Mouse (Mus musculus) adrenal gland, postnatal 14 days (tissue): ENCODE measurements around the gene Cox16. TPM values are rescaled to one million over a fixed set of nuclear protein-coding genes. Genes with fewer than 3 reads are reported as not detected.
"Not testable (repeated sequence)": the region's sequence is repeated elsewhere in the genome, so short reads cannot be mapped to it uniquely, and the experiment has no call there.

Experiments used
- DNase-seq: peaks from one replicate; pipeline ENCODE4 v3.0.0; 2021; ENCODE audit warnings: mixed read lengths
- long read RNA-seq, 2 experiments: library from polyadenylated mRNA; stranded (forward); transcript quantifications; one replicate each; pipeline ENCODE4 v2.0.0; 2021
- total RNA-seq: library from RNA; stranded (reverse); gene quantifications from 2 replicates; pipeline ENCODE4 v1.2.3, GENCODE M21; 2021

Cox16 gene
- total RNA-seq, result 103 and 112 TPM in 2 replicates
- long read RNA-seq, experiment 1, transcript Cox16-202 (4 exons, 668 nt), result minor isoform, 17 of 74 reads
- long read RNA-seq, experiment 1, transcript Cox16-206 (4 exons, 431 nt), result minor isoform, 11 of 74 reads
- long read RNA-seq, experiment 1, transcript Cox16-201 (4 exons, 2,007 nt), result major isoform, 36 of 74 reads
- long read RNA-seq, experiment 1, partial matches to known transcripts, result 2 of 74 reads
- long read RNA-seq, experiment 1, other reads (novel, unspliced or antisense), result 3 of 74 reads
- long read RNA-seq, experiment 2, transcript Cox16-202 (4 exons, 668 nt), result minor isoform, 18 of 68 reads
- long read RNA-seq, experiment 2, transcript Cox16-201 (4 exons, 2,007 nt), result major isoform, 38 of 68 reads
- long read RNA-seq, experiment 2, transcript Cox16-206 (4 exons, 431 nt), result minor isoform, 6 of 68 reads
- long read RNA-seq, experiment 2, partial matches to known transcripts, result 1 of 68 reads
- long read RNA-seq, experiment 2, other reads (novel, unspliced or antisense), result 3 of 68 reads

DNA sequence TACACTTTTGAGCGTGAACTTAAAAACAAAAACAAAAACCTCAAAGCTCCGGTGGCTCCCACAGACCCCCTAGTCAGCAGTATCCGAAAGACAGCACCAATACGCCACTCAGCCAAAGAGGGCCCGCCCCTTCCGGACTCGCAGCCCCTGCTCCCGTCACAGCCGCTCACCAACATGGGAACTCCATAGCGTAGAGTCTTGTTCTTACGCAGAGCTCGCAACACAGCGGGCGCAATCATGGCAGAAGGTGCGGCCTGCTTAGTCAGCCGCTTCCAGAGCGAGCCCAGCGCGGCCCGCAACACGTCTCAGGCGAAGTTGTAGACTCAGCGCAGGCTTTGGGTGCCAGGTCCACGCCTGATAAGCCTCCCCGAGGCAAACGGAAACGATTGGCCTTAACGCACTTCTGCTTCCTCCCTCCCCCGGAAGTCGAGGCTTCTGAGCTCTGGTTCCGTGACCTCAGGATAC lies at the start of gene Cox16:
Gene Cox16, minus strand, starts transcription at position 401 of the 465 bp plus-strand sequence.
- peak; percentile 93 for DNase-seq

DNA sequence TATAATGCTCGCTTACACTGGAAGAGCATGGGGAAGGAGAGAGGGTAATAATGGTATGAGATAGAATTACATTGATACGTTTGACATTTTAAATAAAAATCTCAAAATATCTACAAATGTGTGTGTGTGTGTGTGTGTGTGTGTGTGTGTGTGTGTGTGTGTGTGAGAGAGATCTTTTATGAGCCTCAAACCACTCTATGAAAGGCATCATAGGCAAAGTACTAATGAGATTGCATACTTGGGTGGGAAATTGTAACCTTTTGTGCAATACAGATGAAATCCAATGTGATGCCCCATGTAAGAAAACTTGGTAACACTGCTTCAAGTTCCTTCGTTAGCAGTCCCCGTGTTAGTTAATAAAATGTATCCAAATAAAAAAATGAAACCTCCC lies 48.1 kb upstream of the Cox16 start:
- no peak for DNase-seq

DNA sequence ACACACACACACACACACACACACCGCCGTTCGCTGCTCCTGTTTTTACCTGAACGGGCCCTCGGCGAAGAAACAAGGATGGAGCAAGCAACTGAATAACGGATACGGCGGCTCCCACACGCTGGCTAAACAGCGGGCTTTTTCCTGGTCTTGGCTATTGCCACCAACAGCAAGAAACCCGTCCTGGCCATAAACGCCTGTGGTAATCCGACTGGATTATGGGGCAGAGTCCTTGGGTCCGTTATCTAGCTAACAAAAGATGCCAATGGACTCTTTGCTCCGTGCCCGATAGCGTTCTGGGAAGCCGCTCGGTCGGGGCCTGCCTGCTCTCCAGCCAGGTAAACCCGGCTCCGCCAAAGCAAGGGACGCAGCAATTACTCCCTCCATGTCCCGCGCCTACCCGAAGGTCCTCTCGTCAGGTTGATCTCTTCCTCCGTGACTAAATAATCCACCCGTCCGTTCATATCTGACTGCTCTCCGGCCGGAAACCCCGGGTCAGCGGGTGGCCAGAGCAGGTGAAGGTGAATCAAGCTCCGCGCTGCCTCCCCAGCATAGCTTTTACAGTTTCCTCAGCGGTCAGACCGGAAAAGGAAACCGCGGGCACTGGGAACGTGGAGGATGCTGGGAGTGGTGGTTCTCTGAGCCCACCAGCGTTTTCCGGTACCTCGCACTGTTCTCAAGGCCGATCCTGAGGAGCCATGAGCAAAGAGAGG lies 47.5 kb upstream of the Cox16 start, which contains the start of the genes Gm20498 and Synj2bp:
Gene Gm20498, minus strand, starts transcription at position 590 of the 713 bp plus-strand sequence.
Gene Synj2bp, minus strand, starts transcription at position 596 of the 713 bp plus-strand sequence.
- peak; percentile 91 for DNase-seq

DNA sequence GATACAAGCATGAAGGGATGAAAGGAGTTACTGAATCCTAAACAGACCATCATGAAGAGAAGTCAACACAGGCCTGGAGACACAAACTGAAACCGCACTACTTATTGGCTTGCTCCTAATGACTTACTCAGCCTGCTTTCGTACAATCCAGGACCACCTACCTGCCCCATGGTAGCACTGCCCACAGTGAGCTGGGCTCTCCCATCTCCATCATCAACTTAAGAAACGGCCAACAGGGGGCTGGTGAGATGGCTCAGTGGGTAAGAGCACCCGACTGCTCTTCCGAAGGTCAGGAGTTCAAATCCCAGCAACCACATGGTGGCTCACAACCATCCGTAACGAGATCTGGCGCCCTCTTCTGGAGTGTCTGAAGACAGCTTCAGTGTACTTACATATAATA lies 45.7 kb upstream of the Cox16 start:
- not testable (repeated sequence) for DNase-seq

DNA sequence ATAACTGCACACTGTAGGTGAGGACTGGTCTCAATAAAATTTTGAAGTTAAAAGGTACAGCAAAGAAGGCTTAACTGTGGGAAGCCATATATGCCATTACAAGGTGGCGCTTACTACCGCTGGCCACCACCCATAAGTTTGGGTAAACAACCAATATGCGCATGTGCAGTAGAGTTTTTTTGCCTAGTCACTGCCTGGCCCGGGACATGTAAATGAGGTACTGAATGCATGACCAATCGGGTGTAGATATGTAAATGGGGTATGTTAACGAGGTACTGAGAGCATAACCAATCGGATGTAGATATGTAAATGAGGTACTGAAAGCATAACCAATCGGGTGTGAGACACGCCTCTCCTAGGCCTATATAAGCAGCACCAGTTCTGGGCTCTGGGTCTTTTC lies 12.0 kb upstream of the Cox16 start:
- not testable (repeated sequence) for DNase-seq

DNA sequence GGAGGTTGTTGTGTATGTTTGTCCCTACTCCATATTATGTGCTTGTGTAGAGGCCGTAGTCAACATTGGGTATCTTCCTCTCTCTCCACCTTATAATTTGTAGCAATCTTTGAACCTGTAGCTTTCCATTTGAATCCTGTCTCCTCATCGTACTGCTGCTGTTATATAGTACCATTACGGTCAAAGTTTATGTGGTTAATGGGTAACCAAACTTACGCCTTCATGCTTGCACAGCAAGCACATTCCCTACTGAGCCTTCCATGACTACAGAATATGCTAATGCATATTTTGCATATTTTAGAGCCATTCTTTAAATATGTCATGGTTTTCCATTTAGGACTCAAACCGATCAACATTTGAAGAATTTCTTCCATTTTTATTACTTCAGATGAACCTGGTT lies 5.6 kb upstream of the Cox16 start:
- DNase-seq, result no peak

DNA sequence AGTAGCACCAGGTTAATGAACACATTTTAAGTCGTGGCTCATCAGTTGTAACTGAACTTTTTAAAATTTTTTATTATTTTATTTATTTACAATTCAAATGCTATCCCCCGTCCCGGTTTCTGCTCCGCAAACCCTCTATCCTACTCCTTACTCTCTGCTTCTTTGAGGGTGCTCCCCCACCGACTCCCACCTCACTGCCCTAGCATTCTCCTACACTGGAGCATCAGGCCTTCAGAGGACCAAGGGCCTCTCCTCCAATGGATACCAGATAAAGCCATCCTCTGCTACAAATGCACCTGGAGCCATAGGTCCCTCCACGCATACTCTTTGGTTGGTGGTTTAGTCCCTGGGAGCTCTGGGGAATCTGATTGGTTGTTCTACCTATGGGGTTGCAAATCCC lies 384 bp upstream of the Cox16 start:
- peak; percentile 6 for DNase-seq

DNA sequence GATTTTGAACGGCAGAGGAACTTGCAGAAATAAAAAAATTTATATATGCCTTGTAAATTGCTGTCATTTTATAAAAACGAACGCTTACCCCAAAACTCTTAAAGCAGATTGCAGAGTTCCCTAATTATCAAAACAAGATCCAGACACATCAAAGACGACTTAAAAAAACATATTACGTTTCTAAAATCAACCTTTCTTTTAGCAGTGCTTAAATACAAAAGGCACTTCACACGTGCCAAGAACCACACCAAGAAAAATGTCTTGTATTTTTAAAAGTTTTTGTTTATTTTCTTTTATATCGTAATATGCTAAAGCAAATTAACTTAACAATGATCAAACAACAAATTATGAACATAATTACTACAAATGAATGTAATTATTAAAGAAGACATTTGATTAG lies 715 bp downstream of the Cox16 start:
- no peak for DNase-seq

DNA sequence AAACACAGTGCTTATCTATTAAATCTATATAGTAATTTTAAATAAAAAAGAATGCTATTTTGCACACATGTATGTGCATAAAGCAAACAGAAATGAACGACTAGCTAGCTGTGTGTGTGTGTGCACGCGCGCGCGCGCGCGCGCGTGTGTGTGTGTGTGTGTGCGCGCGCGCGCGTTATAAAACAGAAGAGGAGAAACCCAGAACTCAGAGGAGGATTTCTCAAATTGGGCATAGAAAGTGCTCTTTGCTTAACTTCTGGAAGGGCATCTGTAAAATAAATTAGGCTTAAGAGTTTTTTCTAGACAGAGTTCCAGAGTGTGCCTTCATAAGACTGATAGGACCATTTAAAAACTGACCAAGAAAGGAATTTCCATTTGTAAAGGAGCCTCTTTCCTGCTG lies 1.3 kb downstream of the Cox16 start:
- DNase-seq, result peak; percentile 11

DNA sequence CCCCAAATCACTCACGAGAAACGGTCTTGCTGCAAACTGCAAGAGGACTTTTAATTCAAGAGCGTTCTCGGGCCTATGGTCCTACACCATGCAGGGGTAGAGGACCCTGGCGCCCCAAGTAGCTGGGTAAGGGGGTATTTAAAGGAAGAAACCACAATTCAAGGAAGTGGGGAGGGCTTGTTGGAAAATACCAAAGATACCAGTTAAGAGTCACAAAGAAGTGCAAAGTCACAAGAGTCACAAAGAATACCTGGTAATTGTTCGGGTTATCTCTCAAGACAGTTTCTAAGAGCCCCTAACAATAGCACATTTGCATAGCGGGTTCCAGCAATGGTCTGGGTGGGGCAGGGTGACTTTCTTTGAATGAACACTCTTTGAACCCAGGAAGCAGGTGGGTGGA lies 25.9 kb downstream of the Cox16 start:
- DNase-seq, result not testable (repeated sequence)

DNA sequence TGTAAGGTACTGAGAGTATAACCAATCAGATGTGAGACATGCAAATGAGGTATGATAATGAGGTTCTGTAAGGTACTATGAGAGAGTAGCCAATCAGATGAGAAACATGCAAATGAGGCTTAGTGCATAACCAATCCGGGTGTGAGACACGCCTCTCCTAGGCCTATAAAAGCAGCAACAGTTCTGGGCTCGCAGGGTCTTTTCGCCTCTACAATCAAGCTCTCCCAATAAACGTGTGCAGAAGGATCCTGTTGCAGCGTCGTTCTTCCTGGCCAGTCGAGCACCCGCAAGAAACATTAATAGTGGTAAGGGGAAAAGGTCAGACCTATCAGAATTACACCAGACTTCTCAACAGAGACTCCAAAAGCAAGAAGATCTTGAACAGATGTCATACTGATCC lies 45.9 kb downstream of the Cox16 start:
- not testable (repeated sequence) for DNase-seq

DNA sequence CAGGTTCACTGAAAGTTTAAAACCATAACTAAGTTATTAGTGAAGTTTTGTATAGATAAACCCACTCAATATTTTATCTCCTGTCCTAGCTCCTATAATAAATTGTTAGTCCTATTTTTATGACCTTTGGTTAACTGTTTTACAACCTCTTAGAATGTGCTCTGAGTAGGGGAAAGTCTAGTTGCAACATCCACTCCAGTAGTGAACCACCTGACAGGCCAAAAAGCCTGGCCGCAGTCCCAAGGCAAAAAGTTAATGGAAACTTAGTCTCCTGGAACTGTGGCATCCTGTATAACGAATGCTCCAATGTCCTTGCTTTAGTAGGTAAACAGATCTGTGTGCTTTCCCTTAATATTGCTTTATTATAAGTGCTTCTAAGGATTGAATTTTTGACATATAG lies 50.1 kb downstream of the Cox16 start:
- DNase-seq, result peak; percentile 48

DNA sequence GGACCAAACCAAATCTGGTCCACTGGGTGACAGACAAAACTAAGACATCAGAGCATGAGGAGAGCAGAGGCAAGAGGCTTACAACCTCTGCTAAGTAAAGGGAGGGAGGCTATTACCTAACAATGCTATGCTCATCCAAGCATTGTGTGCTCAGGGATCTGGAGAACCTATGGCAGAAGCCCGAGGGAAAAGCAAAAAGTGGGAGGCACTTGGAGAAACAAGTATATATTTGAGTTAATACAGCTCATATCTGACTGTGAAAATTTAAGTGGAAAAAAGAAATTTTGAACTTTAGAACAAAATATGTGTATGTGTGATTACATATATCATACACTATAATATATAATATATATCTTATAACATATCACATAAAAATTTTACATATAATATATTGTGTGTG lies 63.1 kb downstream of the Cox16 start, which contains the start of gene Adam4:
Gene Adam4, minus strand, starts transcription at position 101 of the 400 bp plus-strand sequence.
- DNase-seq, result no peak

DNA sequence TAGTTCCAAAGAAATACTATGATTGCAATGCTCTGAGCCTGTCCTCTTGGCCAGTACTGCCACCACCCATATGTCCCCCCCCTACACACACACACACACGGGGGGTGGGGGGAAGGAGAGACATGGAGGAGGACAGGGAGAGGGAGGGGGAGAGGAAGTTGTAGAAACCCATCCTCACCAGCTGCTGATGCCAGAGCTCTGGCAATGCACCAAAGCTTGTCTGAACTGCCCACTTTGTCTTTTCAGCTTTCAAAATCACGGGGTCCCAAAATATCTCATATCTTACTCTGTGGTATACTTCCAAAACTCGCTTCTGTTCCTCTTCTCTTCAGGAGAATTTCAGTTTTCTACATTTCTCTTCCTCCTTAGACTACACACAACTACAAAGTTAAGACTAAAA lies 71.7 kb downstream of the Cox16 start:
- DNase-seq, result no peak

DNA sequence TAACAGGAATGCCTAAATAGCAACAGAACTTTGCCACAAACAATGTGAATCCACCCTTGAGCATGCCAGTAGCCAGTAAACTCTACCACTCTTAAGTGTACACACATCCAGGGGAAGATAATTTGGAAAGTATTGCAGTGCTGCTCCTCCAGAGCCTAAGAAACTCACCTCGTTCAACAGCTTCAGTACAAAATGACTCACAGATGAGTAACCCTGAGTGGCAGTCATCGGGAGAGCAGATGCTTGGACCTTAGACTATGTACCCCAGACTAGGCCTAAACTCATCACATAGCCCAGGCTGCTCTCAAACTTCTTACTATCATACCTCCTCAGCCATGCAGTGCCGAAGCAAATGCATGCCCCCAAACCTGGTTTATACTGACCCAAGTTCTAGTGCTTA lies 76.0 kb downstream of the Cox16 start:
- no peak for DNase-seq

DNA sequence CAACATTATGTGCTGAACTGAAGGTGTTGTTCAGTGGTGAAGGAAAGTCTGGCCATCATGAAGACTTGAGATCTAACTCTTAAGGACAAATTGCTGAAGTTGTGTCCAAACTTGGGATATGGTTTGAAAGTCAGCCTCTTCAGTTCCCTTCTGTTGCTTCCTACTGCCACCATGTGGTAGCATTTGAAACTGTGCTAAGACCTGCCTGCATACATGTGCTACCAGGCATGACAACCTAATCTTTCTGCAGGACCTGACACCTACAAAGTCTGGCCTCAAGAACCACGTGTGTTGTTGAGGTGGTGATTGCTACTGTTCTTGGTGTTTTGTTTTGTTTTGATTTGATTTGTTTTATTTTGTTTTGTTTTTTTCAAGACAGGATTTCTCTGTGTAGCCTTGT lies 82.7 kb downstream of the Cox16 start:
- DNase-seq, result peak; percentile 78

DNA sequence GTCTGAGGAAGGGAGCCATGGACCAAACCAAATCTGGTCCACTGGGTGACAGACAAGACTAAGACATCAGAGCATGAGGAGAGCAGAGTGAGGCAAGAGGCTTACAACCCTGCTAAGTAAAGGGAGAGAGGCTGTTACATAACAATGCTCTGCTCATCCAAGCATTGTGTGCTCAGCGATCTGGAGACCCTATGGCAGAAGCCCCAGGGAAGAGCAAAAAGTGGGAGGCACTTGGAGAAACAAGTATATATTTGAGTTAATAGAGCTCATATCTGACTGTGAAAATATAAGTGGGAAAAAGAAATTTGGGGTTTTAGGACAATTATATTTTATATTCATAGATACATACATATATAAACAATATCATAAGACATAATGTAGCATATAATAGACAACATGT lies 105.6 kb downstream of the Cox16 start, which contains the start of gene Gm4787:
Gene Gm4787, minus strand, starts transcription at position 101 of the 400 bp plus-strand sequence.
- not testable (repeated sequence) for DNase-seq

DNA sequence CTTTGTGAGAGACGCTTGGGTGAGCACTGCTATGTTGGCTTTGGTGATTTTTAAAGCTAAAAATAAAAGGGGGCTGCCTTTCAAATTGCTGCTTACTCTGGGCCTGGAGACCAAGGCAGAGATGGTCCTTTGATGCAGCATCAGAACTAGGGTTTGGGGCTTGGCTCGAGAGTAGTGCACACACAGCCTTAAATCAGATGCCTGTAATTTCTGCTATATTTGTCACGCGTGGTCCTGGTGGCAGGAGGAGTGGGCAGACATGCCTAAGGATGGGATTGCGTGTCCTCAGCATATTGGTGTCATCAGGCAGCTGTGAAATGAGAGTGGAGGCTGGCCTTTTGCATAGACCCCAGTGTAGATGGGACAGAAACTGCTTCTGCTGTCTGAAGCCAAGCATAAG lies 151.1 kb downstream of the Cox16 start:
- DNase-seq, result no peak

DNA sequence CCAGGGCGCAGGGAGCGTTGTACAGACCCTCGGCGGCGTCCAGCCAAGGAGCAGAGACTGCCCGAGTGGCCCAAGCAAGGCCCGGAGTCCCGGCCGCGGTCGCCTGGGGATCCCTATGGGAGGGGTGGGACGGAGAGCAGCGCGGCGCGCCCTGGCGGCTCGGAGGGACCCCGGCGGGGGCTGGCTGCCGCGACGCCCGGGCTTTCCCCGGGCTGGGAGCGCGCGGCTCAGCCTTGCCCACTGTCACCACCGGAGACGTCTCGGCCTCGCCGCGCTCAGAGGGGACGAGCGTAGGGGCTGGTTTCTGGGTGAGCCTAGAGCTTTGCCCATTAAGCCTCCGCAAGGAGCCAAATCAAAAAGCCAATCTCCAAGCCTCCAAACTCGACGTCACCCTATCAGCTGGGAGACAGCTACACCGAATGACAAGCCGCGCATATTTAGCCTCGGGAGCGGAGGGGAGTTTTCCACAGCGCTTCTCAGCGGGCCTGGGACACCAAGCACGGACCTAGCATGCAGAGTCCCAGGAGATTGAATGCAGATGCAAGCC lies 152.0 kb downstream of the Cox16 start, which contains the start of gene Slc8a3:
Gene Slc8a3, minus strand, starts transcription at position 306 of the 547 bp plus-strand sequence.
- DNase-seq, result peak; percentile 53

DNA sequence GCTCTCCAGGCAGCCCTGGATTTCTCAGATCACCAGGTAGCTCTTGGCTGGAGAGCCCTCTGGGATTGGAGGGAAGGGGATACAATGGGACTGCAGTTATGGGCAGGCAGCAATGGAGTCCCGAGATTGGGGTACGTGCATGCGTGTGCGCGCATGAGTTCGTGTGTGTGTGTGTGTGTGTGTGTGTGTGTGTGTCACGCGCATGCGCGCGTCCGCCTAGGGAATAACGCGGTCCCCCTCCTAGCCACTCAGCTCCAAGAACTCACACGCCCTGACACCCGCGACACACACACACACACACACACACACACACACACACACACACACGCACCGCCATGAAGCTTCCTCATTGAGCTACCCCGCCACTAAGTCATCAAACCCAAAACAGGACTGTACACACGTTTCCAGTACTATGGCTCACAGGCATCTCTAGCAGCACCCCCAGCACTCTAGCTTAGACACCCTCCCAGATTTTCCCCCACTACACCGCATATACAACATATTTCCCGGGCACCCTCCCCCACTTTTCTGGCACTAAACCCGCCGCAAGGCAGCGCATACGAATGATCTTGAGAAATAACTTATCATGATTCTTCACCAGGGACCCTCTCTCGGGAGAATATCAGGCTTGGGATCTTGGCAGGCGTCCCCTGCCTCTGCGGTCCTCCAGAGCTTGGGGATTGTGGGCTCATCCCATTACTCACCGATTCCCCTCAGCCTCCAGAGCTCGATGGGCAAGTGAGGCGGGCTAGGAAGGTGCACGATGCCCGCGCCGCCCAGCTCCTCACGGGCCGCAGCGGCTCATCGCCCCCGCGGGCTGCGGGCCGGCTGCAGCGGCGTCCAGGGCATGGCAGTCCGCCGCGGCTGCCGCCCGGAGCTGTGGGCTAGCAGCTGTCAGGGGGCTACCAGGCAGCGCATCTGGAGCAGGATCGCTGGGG lies 152.7 kb downstream of the Cox16 start:
- DNase-seq, result peak; percentile 28

DNA sequence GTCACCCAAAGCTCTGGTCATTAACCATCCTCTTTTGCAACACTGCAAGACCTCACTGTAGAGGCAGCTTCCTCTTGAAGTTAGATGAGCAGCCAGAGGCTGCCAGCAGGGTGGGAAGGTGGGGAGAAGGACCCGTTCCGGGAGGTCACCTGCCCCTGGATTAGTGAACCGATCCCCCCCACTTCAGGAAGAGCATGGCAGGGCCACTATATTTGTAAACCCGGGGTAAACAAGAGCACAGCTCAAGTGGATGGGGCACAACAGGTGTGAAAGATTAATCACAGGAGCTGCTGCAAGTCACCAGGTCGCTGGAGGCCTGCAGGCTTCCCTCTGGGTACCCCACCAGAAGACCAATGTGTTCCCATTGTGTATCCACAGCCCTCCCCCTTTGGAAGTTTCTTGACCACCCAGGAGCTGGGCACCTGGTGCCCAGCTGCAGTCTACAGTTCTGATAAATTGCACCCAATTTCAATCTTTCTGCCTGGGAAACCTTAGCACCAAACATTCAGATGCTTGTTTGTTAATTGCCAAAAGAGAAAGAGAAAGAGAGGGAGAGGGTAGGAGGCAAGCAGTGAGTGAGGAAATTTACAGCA lies 153.8 kb downstream of the Cox16 start:
- no peak for DNase-seq
